Mouse (Mus musculus) midbrain, embryonic 12.5 days (tissue): ENCODE measurements around the gene Specc1. TPM values are rescaled to one million over a fixed set of nuclear protein-coding genes. Genes with fewer than 3 reads are reported as not detected.

Source experiments
- ATAC-seq: fragments of 200-750 bp; cut with Nextera tagmentation; 2 replicates; pipeline ENCODE4 v1.8.0; 2017; ENCODE audit warnings: low read depth, moderate TSS enrichment, moderate library complexity; ENCODE audit not compliant: low FRiP score
- H3K27ac ChIP-seq: fragments of 300-500 bp; sonication (generic); replicated peaks from 2 replicates; pipeline ENCODE4 v1.5.1; 2016; ENCODE audit warnings: mild to moderate bottlenecking
- H3K27me3 ChIP-seq: fragments of 300-500 bp; sonication (generic); 2 replicates; pipeline ENCODE4 v1.6.1; 2016; ENCODE audit warnings: mild to moderate bottlenecking
- H3K36me3 ChIP-seq: fragments of 300-500 bp; sonication (generic); 2 replicates; pipeline ENCODE4 v1.6.1; 2016
- H3K4me1 ChIP-seq: fragments of 300-500 bp; sonication (generic); 2 replicates; pipeline ENCODE4 v1.6.1; 2016
- H3K4me2 ChIP-seq: fragments of 300-500 bp; sonication (generic); replicated peaks from 2 replicates; pipeline ENCODE4 v1.6.1; 2016; ENCODE audit warnings: mild to moderate bottlenecking, moderate library complexity
- H3K4me3 ChIP-seq: fragments of 300-500 bp; sonication (generic); 2 replicates; pipeline ENCODE4 v1.5.1; 2016; ENCODE audit warnings: mild to moderate bottlenecking
- H3K9ac ChIP-seq: fragments of 300-500 bp; sonication (generic); replicated peaks from 2 replicates; pipeline ENCODE4 v1.6.1; 2016; ENCODE audit warnings: mild to moderate bottlenecking, moderate library complexity
- H3K9me3 ChIP-seq: fragments of 300-500 bp; sonication (generic); 2 replicates; pipeline ENCODE4 v1.6.1; 2016; ENCODE audit warnings: mild to moderate bottlenecking
- WGBS: fragments of 180-500 bp; shearing (Covaris S2); methylation state at CpG from one replicate; pipeline ENCODE4 v1.1.7; 2016; 5-methylcytosine and 5-hydroxymethylcytosine counted together
- polyA plus RNA-seq: library from polyadenylated mRNA; unstranded; fragments of >200 nt; fragmentation: Nextera tagmentation; extraction: Ambion mirVana; gene quantifications from 2 replicates; pipeline ENCODE4 v1.2.1, GENCODE M21; 2016

Specc1 gene
- polyA plus RNA-seq, 1 experiment from 2014 or later, result 16.6 TPM

- WGBS, result 37% methylated on average over 18 of the region's 18 CpGs
- H3K9me3 ChIP-seq, result no peaks in the 10 kb centered on the region
- H3K9ac ChIP-seq, result peak overlapping the region; percentile 63
- H3K4me2 ChIP-seq, result peak overlapping the region; percentile 99
- ATAC-seq, result no peak
- H3K4me3 ChIP-seq, result peak overlapping the region; percentile 56
- H3K36me3 ChIP-seq, result no peaks in the 10 kb centered on the region
- no peak overlapping the region for H3K27ac ChIP-seq
- peaks cover 10% of the 10 kb centered on the region; the same call in 1 of the 2 replicates for H3K4me1 ChIP-seq
- H3K27me3 ChIP-seq, result peaks cover 58% of the 10 kb centered on the region
Measured at GRCm38 (mm10) chr11:62247759-62248400, 291.3 kb downstream of the Specc1 start.

- Histone ChIP-seq H3K4me3 (peak within 1 kb of the TSS; percentile 56), H3K36me3 (no peaks in the 10 kb centered on the region), H3K27ac (0 out of 2 replicates have a peak within 1 kb of the TSS, but pooled peaks have one; percentile 15), H3K4me1 (peaks cover 10% of the 10 kb centered on the region; the same call in 1 of the 2 replicates), H3K27me3 (peaks cover 62% of the 10 kb centered on the region), H3K4me2 (peak within 1 kb of the TSS; percentile 99), H3K9me3 (no peaks in the 10 kb centered on the region), H3K9ac (peak within 1 kb of the TSS; percentile 63)
- ATAC-seq, result peak; percentile 96
- WGBS, result 0% methylated on average over 67 of the region's 69 CpGs
Measured at GRCm38 (mm10) chr11:62248401-62249244, 292.1 kb downstream of the Specc1 start, which contains the start of gene Adora2b. Gene Adora2b, plus strand, starts transcription at chr11:62248984.

GRCm38 (mm10) chr11:62249266-62250037 is 292.9 kb downstream of the Specc1 start:
- Histone ChIP-seq H3K4me2 (peak overlapping the region; percentile 99), H3K27me3 (peaks cover 67% of the 10 kb centered on the region), H3K4me1 (peaks cover 10% of the 10 kb centered on the region; the same call in 1 of the 2 replicates), H3K9me3 (no peaks in the 10 kb centered on the region), H3K27ac (no peak overlapping the region), H3K36me3 (no peaks in the 10 kb centered on the region), H3K4me3 (peak overlapping the region; percentile 56), H3K9ac (peak overlapping the region; percentile 63)
- no peak; the same call in 1 of the 2 replicates for ATAC-seq
- 2% methylated on average over 35 of the region's 35 CpGs for WGBS

GRCm38 (mm10) chr11:62251047-62251446 is 294.5 kb downstream of the Specc1 start:
- no peak overlapping the region for H3K27ac ChIP-seq
- H3K27me3 ChIP-seq, result peaks cover 72% of the 10 kb centered on the region
- peaks cover 10% of the 10 kb centered on the region; the same call in 1 of the 2 replicates for H3K4me1 ChIP-seq
- H3K9ac ChIP-seq, result no peak overlapping the region
- 0 out of 2 replicates have a peak overlapping the region, but pooled peaks have one; percentile 99 for H3K4me2 ChIP-seq
- no peaks in the 10 kb centered on the region for H3K36me3 ChIP-seq
- no peaks in the 10 kb centered on the region for H3K9me3 ChIP-seq
- no peak overlapping the region for H3K4me3 ChIP-seq
- WGBS, result 76% methylated on average over 11 of the region's 11 CpGs
- no peak for ATAC-seq

- 81% methylated on average over 5 of the region's 5 CpGs for WGBS
- H3K9me3 ChIP-seq, result no peaks in the 10 kb centered on the region
- H3K4me3 ChIP-seq, result no peak overlapping the region
- no peak overlapping the region for H3K4me2 ChIP-seq
- H3K27me3 ChIP-seq, result peaks cover 58% of the 10 kb centered on the region
- peaks cover 7% of the 10 kb centered on the region; the same call in 1 of the 2 replicates for H3K4me1 ChIP-seq
- H3K36me3 ChIP-seq, result no peaks in the 10 kb centered on the region
- H3K9ac ChIP-seq, result no peak overlapping the region
- no peak for ATAC-seq
- H3K27ac ChIP-seq, result no peak overlapping the region
Measured at GRCm38 (mm10) chr11:62253380-62253779, 296.8 kb downstream of the Specc1 start.

GRCm38 (mm10) chr11:62259214-62259613 is 302.7 kb downstream of the Specc1 start:
- no peak overlapping the region for H3K27ac ChIP-seq
- no peak overlapping the region for H3K9ac ChIP-seq
- H3K4me2 ChIP-seq, result no peak overlapping the region
- peaks cover 6% of the 10 kb centered on the region; the same call in 1 of the 2 replicates for H3K4me1 ChIP-seq
- peaks cover 5% of the 10 kb centered on the region; the same call in 1 of the 2 replicates for H3K27me3 ChIP-seq
- no peaks in the 10 kb centered on the region for H3K9me3 ChIP-seq
- no peaks in the 10 kb centered on the region for H3K36me3 ChIP-seq
- 64% methylated on average over 5 of the region's 5 CpGs for WGBS
- ATAC-seq, result no peak
- no peak overlapping the region for H3K4me3 ChIP-seq

- WGBS, result 91% methylated on average over 7 of the region's 7 CpGs
- no peaks in the 10 kb centered on the region for H3K9me3 ChIP-seq
- peaks cover 28% of the 10 kb centered on the region for H3K4me1 ChIP-seq
- ATAC-seq, result no peak
- H3K4me2 ChIP-seq, result no peak overlapping the region
- no peaks in the 10 kb centered on the region for H3K27me3 ChIP-seq
- no peaks in the 10 kb centered on the region for H3K36me3 ChIP-seq
- H3K9ac ChIP-seq, result no peak overlapping the region
- no peak overlapping the region for H3K27ac ChIP-seq
- H3K4me3 ChIP-seq, result no peak overlapping the region
Measured at GRCm38 (mm10) chr11:62263599-62263998, 307.0 kb downstream of the Specc1 start.

GRCm38 (mm10) chr11:62264018-62264417 is 307.5 kb downstream of the Specc1 start:
- Histone ChIP-seq H3K27ac (no peak overlapping the region), H3K36me3 (no peaks in the 10 kb centered on the region), H3K4me2 (no peak overlapping the region), H3K4me1 (peaks cover 26% of the 10 kb centered on the region), H3K27me3 (0 out of 2 replicates have a peak, but pooled peaks cover 3% of the 10 kb centered on the region), H3K4me3 (no peak overlapping the region), H3K9me3 (no peaks in the 10 kb centered on the region), H3K9ac (no peak overlapping the region)
- ATAC-seq, result no peak
- WGBS, result 76% methylated on average over 7 of the region's 7 CpGs

GRCm38 (mm10) chr11:62265642-62266041 is 309.1 kb downstream of the Specc1 start:
- H3K4me3 ChIP-seq, result no peak overlapping the region
- no peak overlapping the region for H3K27ac ChIP-seq
- 0 out of 2 replicates have a peak, but pooled peaks cover 8% of the 10 kb centered on the region for H3K27me3 ChIP-seq
- H3K4me2 ChIP-seq, result no peak overlapping the region
- no peaks in the 10 kb centered on the region for H3K9me3 ChIP-seq
- no peak overlapping the region for H3K9ac ChIP-seq
- no peaks in the 10 kb centered on the region for H3K36me3 ChIP-seq
- peaks cover 22% of the 10 kb centered on the region for H3K4me1 ChIP-seq
- WGBS, result 48% methylated on average over 7 of the region's 7 CpGs
- no peak for ATAC-seq

- Histone ChIP-seq H3K36me3 (no peaks in the 10 kb centered on the region), H3K27me3 (0 out of 2 replicates have a peak, but pooled peaks cover 11% of the 10 kb centered on the region), H3K4me2 (no peak overlapping the region), H3K27ac (no peak overlapping the region), H3K4me1 (peaks cover 22% of the 10 kb centered on the region), H3K9me3 (no peaks in the 10 kb centered on the region), H3K9ac (no peak overlapping the region), H3K4me3 (no peak overlapping the region)
- 47% methylated on average over 17 of the region's 17 CpGs for WGBS
- no peak for ATAC-seq
Measured at GRCm38 (mm10) chr11:62266466-62267214, 310.1 kb downstream of the Specc1 start.

GRCm38 (mm10) chr11:62268381-62268780 is 311.8 kb downstream of the Specc1 start:
- Histone ChIP-seq H3K4me1 (peaks cover 22% of the 10 kb centered on the region), H3K4me3 (no peak overlapping the region), H3K27ac (no peak overlapping the region), H3K9ac (no peak overlapping the region), H3K36me3 (no peaks in the 10 kb centered on the region), H3K27me3 (0 out of 2 replicates have a peak, but pooled peaks cover 11% of the 10 kb centered on the region), H3K9me3 (no peaks in the 10 kb centered on the region), H3K4me2 (no peak overlapping the region)
- no peak for ATAC-seq
- 82% methylated on average over 8 of the region's 8 CpGs for WGBS
